Mouse (Mus musculus): ENCODE results near the gene Pdzrn3.

Pdzrn3 gene

DNA sequence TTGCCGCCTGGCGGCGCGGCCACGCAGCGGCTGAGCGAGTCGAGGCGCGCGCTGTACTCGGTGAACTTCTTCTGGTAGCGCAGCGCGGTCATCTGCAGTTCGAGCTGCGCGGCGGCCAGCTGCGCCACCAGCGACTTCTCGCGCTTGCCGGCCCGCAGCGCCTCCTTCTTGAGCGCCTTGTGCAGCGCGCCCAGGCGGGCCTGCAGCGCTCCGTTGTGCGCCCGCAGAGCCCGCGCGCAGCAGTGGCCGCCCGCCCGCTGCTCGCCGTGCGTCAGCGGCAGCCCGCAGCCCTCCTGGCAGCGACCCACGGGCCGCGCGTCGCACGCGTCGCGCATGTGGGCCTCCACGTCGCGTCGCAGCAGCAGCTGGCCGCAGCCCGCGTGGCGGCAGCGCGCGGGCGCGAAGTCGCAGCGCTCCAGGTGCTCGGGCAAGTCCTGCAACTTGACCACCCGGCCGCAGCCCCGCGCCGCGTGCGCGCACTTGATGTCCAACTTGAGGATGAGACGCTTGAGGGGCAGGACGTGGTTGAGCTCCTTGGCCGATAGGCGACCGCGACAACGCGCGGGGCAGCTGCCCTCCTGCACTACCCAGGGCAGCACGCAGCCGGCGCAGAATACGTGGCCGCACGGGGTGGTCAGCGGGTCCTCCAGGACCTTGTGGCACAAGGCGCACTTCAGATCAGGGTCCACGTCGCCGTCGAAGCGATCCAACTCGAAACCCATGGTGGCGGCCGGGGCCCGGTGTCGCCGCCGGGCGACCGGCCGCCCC lies at the start of gene Pdzrn3:
Gene Pdzrn3 (minus strand): TSS at position 731 of the 768 bp plus-strand sequence.
- peak; percentile 21 to 60 for DNase-seq (ENCODE audit: low spot score in 2 of 2)

GRCm38 (mm10) chr6:101427296-101427695 lies 49.6 kb upstream of the Pdzrn3 start:
- no peak for DNase-seq (ENCODE audit: low spot score in 2 of 2)

DNA sequence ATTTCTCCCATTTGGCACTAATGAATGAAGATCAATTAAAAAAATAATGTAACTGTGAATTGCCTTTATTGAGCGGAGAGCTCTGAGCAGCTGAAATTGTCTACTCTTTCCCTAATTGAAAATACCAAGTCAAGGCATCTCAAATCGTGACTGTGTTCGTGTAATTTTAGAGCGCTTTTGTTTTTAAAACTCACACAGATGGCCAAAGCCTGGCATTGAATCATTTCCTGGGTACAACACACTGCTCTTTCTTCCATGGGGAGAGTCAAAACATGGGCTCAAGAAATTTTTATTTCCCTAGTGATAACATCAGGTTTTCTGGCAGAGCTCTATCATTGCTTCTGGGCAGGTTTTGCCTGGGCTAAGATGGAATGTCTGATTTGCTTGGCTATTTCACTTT lies 48.6 kb upstream of the Pdzrn3 start:
- DNase-seq (ENCODE audit: low spot score in 2 of 2) = no peak

DNA sequence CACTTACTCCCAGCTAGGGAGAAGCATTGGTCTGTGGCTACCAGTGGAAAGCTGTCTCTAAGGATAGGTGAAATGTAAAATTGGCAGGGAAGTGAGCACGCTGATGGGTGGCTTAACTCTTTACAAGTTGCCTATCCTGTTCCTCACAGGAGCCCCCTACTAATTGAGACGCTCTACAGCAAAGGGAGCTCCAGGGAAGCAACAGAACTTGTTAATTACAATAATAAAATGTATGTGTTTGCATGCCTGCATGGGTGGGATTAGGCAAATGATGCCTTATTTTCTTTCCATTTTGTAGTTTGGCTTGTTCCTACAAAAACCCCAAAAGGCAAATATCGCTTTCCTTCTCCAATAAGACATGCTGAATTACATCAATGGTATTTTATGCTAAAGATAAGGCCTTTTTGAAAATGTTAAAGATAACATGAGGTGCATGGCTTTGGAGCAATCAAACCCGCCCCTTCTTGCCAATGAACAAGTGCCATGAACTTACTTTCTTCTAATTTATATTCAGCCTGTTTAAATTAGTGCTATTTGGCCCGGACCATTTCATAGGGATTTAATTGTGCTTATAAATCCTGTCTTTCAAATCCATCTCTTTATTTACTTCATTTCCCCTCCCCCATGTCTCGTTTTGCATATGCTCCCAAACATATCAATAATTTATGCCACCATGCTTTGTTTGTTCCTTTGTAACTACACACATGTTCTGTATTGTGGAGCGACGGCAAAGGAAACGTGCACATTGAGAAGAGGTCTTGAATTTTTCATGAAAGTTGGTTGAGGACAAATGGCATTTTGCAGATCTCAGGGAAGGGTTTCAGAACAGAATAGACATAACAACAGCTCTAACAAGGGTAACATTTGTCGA lies 44.6 kb upstream of the Pdzrn3 start:
- DNase-seq (ENCODE audit: low spot score in 2 of 2) = no peak

DNA sequence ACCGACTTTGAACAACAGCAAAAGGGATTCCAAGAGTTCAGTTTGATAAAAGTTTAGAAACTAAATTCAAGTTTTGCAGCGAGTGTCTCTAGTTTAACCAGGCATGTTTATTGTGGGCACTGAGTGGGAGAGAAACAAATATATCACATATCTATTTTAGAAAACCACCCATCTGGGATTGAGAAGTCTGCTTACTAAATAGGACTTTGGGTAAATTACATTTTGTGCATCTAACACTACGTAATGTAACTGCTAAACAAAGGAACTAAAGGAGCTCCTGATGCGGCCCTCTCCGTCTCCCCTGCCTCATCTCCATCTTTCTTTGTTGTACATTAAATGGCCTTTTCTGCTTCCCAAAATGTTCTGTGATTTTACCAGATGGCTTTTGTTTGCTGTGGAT lies 40.5 kb upstream of the Pdzrn3 start:
- DNase-seq (ENCODE audit: low spot score in 2 of 2) = no peak

DNA sequence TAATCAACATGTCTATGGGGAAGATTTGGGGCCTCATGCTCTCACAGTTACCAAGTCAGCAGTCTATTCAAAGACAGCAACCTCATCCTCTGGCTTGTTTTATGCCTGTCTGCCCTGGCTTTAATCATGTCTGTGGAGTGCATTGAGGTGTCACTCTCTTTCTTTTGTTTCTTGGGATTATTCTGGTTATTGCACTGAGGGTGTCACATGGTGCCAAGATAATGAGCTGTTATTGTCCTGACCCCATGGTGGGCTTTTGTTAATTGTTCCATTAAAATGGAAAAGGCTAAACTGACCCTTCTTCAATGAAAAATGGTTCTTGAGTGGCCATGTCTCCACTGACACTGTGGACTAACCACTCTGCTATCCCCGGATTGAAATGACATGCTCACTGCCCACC lies 34.0 kb upstream of the Pdzrn3 start:
- no peak for DNase-seq (ENCODE audit: low spot score in 2 of 2)

DNA sequence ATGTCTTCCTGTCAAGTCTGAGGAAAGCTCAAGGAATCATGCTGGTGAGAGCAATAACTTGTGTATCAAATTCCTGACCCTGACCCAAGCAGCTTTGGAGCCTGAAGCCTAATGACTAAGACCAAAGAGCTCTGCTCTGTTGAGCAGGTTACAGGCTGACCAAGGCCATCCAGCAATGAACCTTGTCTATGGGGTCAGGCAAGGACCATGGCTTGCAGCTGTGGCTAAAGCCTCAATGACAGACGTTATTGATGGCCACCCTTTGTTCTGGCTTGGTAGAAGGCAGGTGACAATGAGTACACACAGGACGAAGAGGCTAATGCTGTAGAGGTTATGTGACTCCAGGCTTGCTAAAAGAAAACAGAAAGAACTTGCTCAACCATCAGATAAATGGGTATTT lies 33.4 kb upstream of the Pdzrn3 start:
- no peak for DNase-seq (ENCODE audit: low spot score in 2 of 2)

- no peak for DNase-seq (ENCODE audit: low spot score in 2 of 2)
Observed at GRCm38 (mm10) chr6:101396711-101397110, 19.0 kb upstream of the Pdzrn3 start.

GRCm38 (mm10) chr6:101395908-101396307 lies 18.2 kb upstream of the Pdzrn3 start:
- no peak for DNase-seq (ENCODE audit: low spot score in 2 of 2)

DNA sequence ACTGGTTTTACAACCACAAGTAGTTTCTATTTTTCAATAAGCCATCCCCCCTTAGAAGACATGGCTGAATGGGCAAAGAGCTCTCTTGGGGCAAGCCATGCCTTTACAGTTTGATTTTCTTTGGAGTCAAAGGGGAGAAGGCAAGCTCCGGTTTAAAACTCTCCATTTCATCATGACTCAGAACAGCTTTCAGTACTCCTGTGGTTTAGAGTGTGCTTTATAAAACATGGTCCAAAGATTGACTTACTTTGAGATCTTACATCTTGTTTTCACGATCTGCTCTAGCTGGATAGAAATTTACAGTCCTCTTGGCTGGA lies 15.1 kb upstream of the Pdzrn3 start:
- DNase-seq (ENCODE audit: low spot score in 2 of 2) = no peak

- no peak for DNase-seq (ENCODE audit: low spot score in 2 of 2)
Observed at GRCm38 (mm10) chr6:101392107-101392800, 14.6 kb upstream of the Pdzrn3 start.

DNA sequence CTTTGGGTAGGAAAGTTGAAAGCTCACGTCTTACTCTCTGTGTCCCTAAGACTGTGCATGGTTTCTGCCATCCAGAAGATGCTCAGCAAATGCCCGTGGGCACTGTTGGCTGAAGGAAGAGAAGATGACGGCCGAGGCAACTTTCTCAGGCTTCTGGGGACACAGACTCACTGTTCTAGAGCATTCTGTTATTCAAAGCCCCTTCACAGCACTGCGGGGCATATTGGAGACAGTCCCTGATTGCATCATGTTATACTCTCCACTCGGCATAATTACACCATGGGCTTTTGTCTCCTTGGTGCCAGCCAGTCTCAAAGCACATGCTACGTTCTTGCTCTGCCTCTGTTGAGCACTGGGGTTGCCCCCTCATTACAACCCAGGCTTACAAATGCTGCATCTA lies 7.8 kb upstream of the Pdzrn3 start:
- no peak for DNase-seq (ENCODE audit: low spot score in 2 of 2)

DNA sequence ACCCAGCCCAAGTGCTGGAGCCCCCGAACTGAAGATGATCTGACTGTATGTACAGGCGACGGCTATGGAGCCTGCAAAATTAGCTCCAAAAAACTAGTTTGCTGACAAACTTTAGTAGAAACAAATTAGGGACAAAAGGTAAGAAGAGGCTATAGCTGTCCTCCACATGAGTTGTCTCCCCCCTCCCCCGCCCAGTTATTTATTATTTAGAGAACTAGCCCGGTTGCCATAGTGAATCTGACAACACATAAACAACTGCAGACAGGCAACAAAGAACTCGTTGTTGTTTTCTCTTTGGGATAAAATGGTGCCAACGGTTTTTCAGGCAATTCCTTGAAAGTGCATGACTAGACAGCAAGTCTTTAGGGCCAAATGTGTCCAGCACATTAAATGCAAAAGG lies 7.3 kb upstream of the Pdzrn3 start:
- DNase-seq (ENCODE audit: low spot score in 2 of 2) = no peak

GRCm38 (mm10) chr6:101384476-101384875 lies 6.8 kb upstream of the Pdzrn3 start:
- DNase-seq (ENCODE audit: low spot score in 2 of 2) = no peak

GRCm38 (mm10) chr6:101382891-101383290 lies 5.2 kb upstream of the Pdzrn3 start:
- no peak for DNase-seq (ENCODE audit: low spot score in 2 of 2)

GRCm38 (mm10) chr6:101379546-101379945 lies 1.8 kb upstream of the Pdzrn3 start:
- no peak for DNase-seq (ENCODE audit: low spot score in 2 of 2)

- DNase-seq (ENCODE audit: low spot score in 2 of 2) = peak; percentile 62 to 72
Observed at GRCm38 (mm10) chr6:101377935-101378609, 375 bp upstream of the Pdzrn3 start.

DNA sequence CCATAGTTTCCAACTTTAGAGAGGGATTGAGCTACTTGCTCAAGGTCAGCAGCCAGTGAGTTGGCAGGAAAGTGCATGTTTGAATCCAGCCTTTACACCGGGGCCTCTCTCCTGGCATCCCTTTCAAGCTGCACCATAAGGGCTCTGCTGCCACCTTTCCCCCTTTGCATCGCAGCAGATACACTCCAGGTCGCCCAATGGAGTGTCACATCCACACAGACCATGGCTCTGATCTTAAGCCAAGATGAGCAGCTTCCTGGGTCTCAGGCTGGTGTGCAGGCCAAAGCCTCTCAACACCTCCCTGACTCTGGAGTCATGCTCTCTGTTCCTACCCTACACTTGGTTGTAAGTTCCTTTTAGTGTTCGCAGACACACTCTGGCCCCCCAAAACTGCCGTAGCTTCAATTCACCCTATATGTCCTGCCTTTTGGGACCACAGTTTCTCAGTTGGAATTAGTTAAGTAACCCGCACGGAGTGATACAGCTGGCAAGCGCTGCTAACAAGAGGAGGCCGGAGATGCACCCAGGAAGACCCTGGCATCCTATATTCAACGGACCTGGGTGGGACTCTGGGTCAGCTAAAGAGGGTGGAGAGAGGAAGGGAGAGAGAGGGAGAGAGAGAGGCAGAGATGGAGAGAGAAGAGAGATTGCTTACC lies 1.1 kb downstream of the Pdzrn3 start:
- DNase-seq (ENCODE audit: low spot score in 2 of 2) = peak; percentile 46 to 49

GRCm38 (mm10) chr6:101376049-101376448 lies 1.6 kb downstream of the Pdzrn3 start:
- DNase-seq (ENCODE audit: low spot score in 2 of 2) = no peak

DNA sequence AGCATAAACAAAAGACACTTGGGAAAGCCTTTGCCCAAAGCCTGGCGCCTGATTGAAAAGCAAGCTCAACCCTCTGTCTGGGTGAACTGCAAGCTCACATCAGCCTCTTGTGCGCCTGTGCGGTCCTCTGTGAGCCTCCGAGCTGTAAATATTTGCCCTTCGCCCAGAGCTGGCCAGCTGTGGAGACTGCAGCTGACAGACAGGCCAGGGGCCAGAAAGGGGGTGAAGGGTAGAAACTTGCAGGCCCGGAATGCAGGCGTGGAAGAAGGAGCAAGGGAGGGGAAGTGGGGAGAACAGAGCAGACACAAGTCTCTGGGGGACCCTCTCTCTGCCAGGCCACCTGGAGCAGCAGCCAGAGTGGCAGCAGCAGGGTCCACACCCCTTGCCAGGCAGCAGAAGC lies 3.0 kb downstream of the Pdzrn3 start:
- peak; percentile 59 to 66 for DNase-seq (ENCODE audit: low spot score in 2 of 2)

DNA sequence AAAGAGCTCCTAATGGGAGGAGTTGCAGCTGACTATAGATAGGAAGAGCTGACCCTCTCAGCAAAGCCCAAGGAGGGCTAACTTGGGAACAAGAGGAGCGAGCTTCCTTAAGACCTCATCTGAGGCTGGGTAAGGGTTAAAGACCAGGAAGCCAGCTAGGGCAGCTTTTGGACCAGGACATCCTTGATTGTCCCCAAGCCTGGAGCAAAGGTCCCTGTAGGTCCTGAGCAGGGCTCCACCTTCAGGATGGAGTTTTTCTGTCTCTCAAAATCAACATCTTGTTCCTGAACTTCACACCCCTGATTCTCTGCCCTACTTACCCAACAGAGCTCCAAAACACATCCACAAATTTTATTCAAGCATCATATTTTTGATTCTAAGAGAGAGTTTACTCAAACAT lies 3.5 kb downstream of the Pdzrn3 start:
- no peak for DNase-seq (ENCODE audit: low spot score in 2 of 2)
